Mouse (Mus musculus): ENCODE measurements at regions not wholly inside any gene's neighbourhood (a gene's known extent, or its start where the extent isn't known, plus 50 kb on each side); places are given as distances from the start of the nearest gene placed in this dataset.
A peak's percentile ranks its signal among the peaks of the same experiment; 100 is the strongest.

- Histone ChIP-seq H3K27me3 (ENCODE audit: control insufficient read depth, insufficient read depth, low read length) (no peaks in the 10 kb centered on the region), H3K4me3 (ENCODE audit: low read depth, low read length) (no peak overlapping the region), H3K27ac (ENCODE audit: insufficient read depth, low read depth, low read length) (no peak overlapping the region), H3K4me1 (ENCODE audit: control insufficient read depth, insufficient read depth, insufficient read length, low read length) (no peaks in the 10 kb centered on the region), H3K36me3 (ENCODE audit: control insufficient read depth, insufficient read depth, low read length) (no peaks in the 10 kb centered on the region)
- no peak for TF ChIP-seq POLR2A (IDR thresholded peaks at IDR 0.05; ENCODE audit: low read depth, low read length)
- TF ChIP-seq CTCF (IDR thresholded peaks at IDR 0.05; ENCODE audit: extremely low read depth, insufficient read length, insufficient replicate concordance, low read depth, low read length): no peak
- 39% methylated on average over 4 of the region's 4 CpGs for WGBS
Measured at GRCm38 (mm10) chr16:5546808-5547207, 291.0 kb upstream of the Eef2kmt start.

GRCm38 (mm10) chr16:5545801-5546200 lies 290.0 kb upstream of the Eef2kmt start:
- no peaks in the 10 kb centered on the region for H3K4me1 ChIP-seq (ENCODE audit: control insufficient read depth, insufficient read depth, insufficient read length, low read length)
- H3K4me3 ChIP-seq (ENCODE audit: low read depth, low read length): no peak overlapping the region
- no peaks in the 10 kb centered on the region for H3K27me3 ChIP-seq (ENCODE audit: control insufficient read depth, insufficient read depth, low read length)
- H3K36me3 ChIP-seq (ENCODE audit: control insufficient read depth, insufficient read depth, low read length): no peaks in the 10 kb centered on the region
- TF ChIP-seq POLR2A (IDR thresholded peaks at IDR 0.05; ENCODE audit: low read depth, low read length): no peak
- no peak for TF ChIP-seq CTCF (IDR thresholded peaks at IDR 0.05; ENCODE audit: extremely low read depth, insufficient read length, insufficient replicate concordance, low read depth, low read length)
- 58% methylated on average over 8 of the region's 8 CpGs for WGBS
- no peak overlapping the region for H3K27ac ChIP-seq (ENCODE audit: insufficient read depth, low read depth, low read length)

GRCm38 (mm10) chr16:5544436-5544835 lies 288.7 kb upstream of the Eef2kmt start:
- Histone ChIP-seq H3K27me3 (ENCODE audit: control insufficient read depth, insufficient read depth, low read length) (no peaks in the 10 kb centered on the region), H3K27ac (ENCODE audit: insufficient read depth, low read depth, low read length) (no peak overlapping the region), H3K4me3 (ENCODE audit: low read depth, low read length) (no peak overlapping the region), H3K4me1 (ENCODE audit: control insufficient read depth, insufficient read depth, insufficient read length, low read length) (no peaks in the 10 kb centered on the region), H3K36me3 (ENCODE audit: control insufficient read depth, insufficient read depth, low read length) (no peaks in the 10 kb centered on the region)
- 45% methylated on average over 2 of the region's 2 CpGs for WGBS
- TF ChIP-seq CTCF (IDR thresholded peaks at IDR 0.05; ENCODE audit: extremely low read depth, insufficient read length, insufficient replicate concordance, low read depth, low read length): no peak
- TF ChIP-seq POLR2A (IDR thresholded peaks at IDR 0.05; ENCODE audit: low read depth, low read length): no peak

- WGBS: 73% methylated on average over 10 of the region's 10 CpGs
- no peaks in the 10 kb centered on the region for H3K36me3 ChIP-seq (ENCODE audit: control insufficient read depth, insufficient read depth, low read length)
- H3K27me3 ChIP-seq (ENCODE audit: control insufficient read depth, insufficient read depth, low read length): no peaks in the 10 kb centered on the region
- no peak overlapping the region for H3K27ac ChIP-seq (ENCODE audit: insufficient read depth, low read depth, low read length)
- TF ChIP-seq POLR2A (IDR thresholded peaks at IDR 0.05; ENCODE audit: low read depth, low read length): no peak
- no peak for TF ChIP-seq CTCF (IDR thresholded peaks at IDR 0.05; ENCODE audit: extremely low read depth, insufficient read length, insufficient replicate concordance, low read depth, low read length)
- no peaks in the 10 kb centered on the region for H3K4me1 ChIP-seq (ENCODE audit: control insufficient read depth, insufficient read depth, insufficient read length, low read length)
- no peak overlapping the region for H3K4me3 ChIP-seq (ENCODE audit: low read depth, low read length)
Measured at GRCm38 (mm10) chr16:5538836-5539510, 283.2 kb upstream of the Eef2kmt start.

GRCm38 (mm10) chr16:5537286-5538204 lies 281.8 kb upstream of the Eef2kmt start:
- WGBS: 34% methylated on average over 11 of the region's 11 CpGs
- H3K36me3 ChIP-seq (ENCODE audit: control insufficient read depth, insufficient read depth, low read length): no peaks in the 10 kb centered on the region
- H3K4me1 ChIP-seq (ENCODE audit: control insufficient read depth, insufficient read depth, insufficient read length, low read length): no peaks in the 10 kb centered on the region
- no peaks in the 10 kb centered on the region for H3K27me3 ChIP-seq (ENCODE audit: control insufficient read depth, insufficient read depth, low read length)
- no peak overlapping the region for H3K4me3 ChIP-seq (ENCODE audit: low read depth, low read length)
- TF ChIP-seq POLR2A (IDR thresholded peaks at IDR 0.05; ENCODE audit: low read depth, low read length) (no peak), CTCF (IDR thresholded peaks at IDR 0.05; ENCODE audit: extremely low read depth, insufficient read length, insufficient replicate concordance, low read depth, low read length) (peak; percentile 45; the same call in 1 of the 2 replicates)
- no peak overlapping the region for H3K27ac ChIP-seq (ENCODE audit: insufficient read depth, low read depth, low read length)

- Histone ChIP-seq H3K4me3 (ENCODE audit: low read depth, low read length) (no peak overlapping the region), H3K36me3 (ENCODE audit: control insufficient read depth, insufficient read depth, low read length) (no peaks in the 10 kb centered on the region), H3K4me1 (ENCODE audit: control insufficient read depth, insufficient read depth, insufficient read length, low read length) (no peaks in the 10 kb centered on the region), H3K27ac (ENCODE audit: insufficient read depth, low read depth, low read length) (no peak overlapping the region), H3K27me3 (ENCODE audit: control insufficient read depth, insufficient read depth, low read length) (no peaks in the 10 kb centered on the region)
- WGBS: 63% methylated on average over 14 of the region's 14 CpGs
- TF ChIP-seq POLR2A (IDR thresholded peaks at IDR 0.05; ENCODE audit: low read depth, low read length): no peak
- TF ChIP-seq CTCF (IDR thresholded peaks at IDR 0.05; ENCODE audit: extremely low read depth, insufficient read length, insufficient replicate concordance, low read depth, low read length): no peak
Measured at GRCm38 (mm10) chr16:5536515-5536972, 280.8 kb upstream of the Eef2kmt start.

GRCm38 (mm10) chr16:5535414-5535813 lies 279.6 kb upstream of the Eef2kmt start:
- no peak overlapping the region for H3K27ac ChIP-seq (ENCODE audit: insufficient read depth, low read depth, low read length)
- 26% methylated on average over 8 of the region's 8 CpGs for WGBS

More at GRCm38 (mm10) chr16:5535414-5535813, 279.6 kb upstream of the Eef2kmt start:
- no peak for TF ChIP-seq CTCF (IDR thresholded peaks at IDR 0.05; ENCODE audit: extremely low read depth, insufficient read length, insufficient replicate concordance, low read depth, low read length)
- no peak for TF ChIP-seq POLR2A (IDR thresholded peaks at IDR 0.05; ENCODE audit: low read depth, low read length)
- Histone ChIP-seq H3K27me3 (ENCODE audit: control insufficient read depth, insufficient read depth, low read length) (no peaks in the 10 kb centered on the region), H3K4me3 (ENCODE audit: low read depth, low read length) (peak overlapping the region; percentile 30), H3K4me1 (ENCODE audit: control insufficient read depth, insufficient read depth, insufficient read length, low read length) (no peaks in the 10 kb centered on the region), H3K36me3 (ENCODE audit: control insufficient read depth, insufficient read depth, low read length) (no peaks in the 10 kb centered on the region)
